Mouse (Mus musculus): ENCODE results near the gene Kmt2c.

DNA sequence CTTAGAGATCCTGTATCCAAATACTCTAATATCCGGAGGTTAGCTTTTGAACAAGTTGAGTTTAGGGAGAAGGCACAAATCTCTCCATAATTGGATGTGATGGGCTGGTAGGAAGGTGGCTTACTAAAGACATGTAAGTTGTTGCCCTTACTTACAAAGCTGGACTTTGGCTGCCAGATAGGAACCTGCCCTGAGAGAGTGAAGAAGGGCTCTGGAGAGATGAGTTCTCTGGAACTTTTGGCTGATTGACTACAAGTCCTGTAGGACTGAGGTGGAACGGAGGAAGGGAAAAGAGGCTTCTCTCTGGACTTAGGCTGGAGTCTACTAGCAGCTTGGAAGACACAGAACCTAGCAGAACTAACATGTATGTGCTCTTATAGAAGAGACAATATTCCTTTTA, 37.0 kb upstream of the Kmt2c start:
- TF ChIP-seq USF1 (IDR thresholded peaks at IDR 0.05; ENCODE audit: low read depth) (no peak), CTCF (IDR thresholded peaks at IDR 0.05; ENCODE audit: control insufficient read depth, insufficient read depth, insufficient read length) (no peak), MAX (IDR thresholded peaks at IDR 0.05) (no peak), CEBPB (IDR thresholded peaks at IDR 0.05; ENCODE audit: low read depth) (no peak), MYOD1 (IDR thresholded peaks at IDR 0.05; ENCODE audit: control insufficient read depth, insufficient read length, low read depth) (no peak), MYOG (IDR thresholded peaks at IDR 0.05; ENCODE audit: control insufficient read depth, extremely low read depth, insufficient read length) (no peak)

All from C2C12 (cell line).